Mouse (Mus musculus): ENCODE data around the gene Teddm1b.

GRCm38 (mm10) chr1:153886024-153886633, 12.0 kb downstream of the Teddm1b start:
- TF ChIP-seq CTCF (IDR thresholded peaks at IDR 0.05; ENCODE audit: low read depth, low read length) (no peak), GATA1 (IDR thresholded peaks at IDR 0.05; ENCODE audit: borderline replicate concordance, low read length) (no peak), GATA2 (IDR thresholded peaks at IDR 0.05; ENCODE audit: borderline replicate concordance, low read depth, low read length) (no peak), TAL1 (conservative IDR thresholded peaks at IDR 0.05; ENCODE audit: low read depth, low read length) (no peak), POLR2AphosphoS5 (IDR thresholded peaks at IDR 0.05; ENCODE audit: insufficient replicate concordance, low read depth, low read length) (no peak)
